Mouse (Mus musculus) spleen, adult 2 months (tissue): Measurements from ENCODE around the gene Paip2b.

Source experiments
- CTCF ChIP-seq: fragments of 200-500 bp; IDR thresholded peaks from 2 replicates; pipeline ENCODE4 v1.5.1; 2011; ENCODE audit warnings: mild to moderate bottlenecking, inconsistent platforms; ENCODE audit not compliant: insufficient read depth, insufficient read length, insufficient replicate concordance; ENCODE audit errors: extremely low read depth
- POLR2A ChIP-seq: fragments of 200-500 bp; IDR thresholded peaks from 2 replicates; pipeline ENCODE4 v1.6.1; 2011; ENCODE audit warnings: low read depth, low read length, inconsistent platforms

- TF ChIP-seq CTCF (no peak), POLR2A (no peak)
These were observed 28.7 kb downstream of the Paip2b start for GRCm38 (mm10) chr6:83802846-83803245.
